Mouse (Mus musculus) liver, embryonic 14.5 days (tissue): Measurements from ENCODE around the gene Gm45521.

Experiments used
- CTCF ChIP-seq: IDR thresholded peaks from 2 replicates; pipeline ENCODE4 v1.5.1; 2016; ENCODE audit warnings: antibody characterized with exemption, low read depth, control low read depth
- EP300 ChIP-seq: IDR thresholded peaks from 2 replicates; pipeline ENCODE4 v1.6.1; 2016; ENCODE audit warnings: antibody characterized with exemption, low read depth

GRCm38 (mm10) chr14:8003727-8004670 is 46.9 kb downstream of the Gm45521 start:
- TF ChIP-seq CTCF (no peak), EP300 (no peak)
